Mouse (Mus musculus) midbrain, postnatal 0 days (tissue): ENCODE results near the gene Gm8005. TPM values are rescaled to one million over a fixed set of nuclear protein-coding genes. Genes with fewer than 3 reads are reported as not detected.
"Not testable (repeated sequence)": the region's sequence is repeated elsewhere in the genome, so short reads cannot be mapped to it uniquely, and the experiment has no call there.

Experiments used
- ATAC-seq: fragments of 200-750 bp; cut with Nextera tagmentation; 2 replicates; pipeline ENCODE4 v1.8.0; 2017; ENCODE audit warnings: moderate number of reproducible peaks, mild to moderate bottlenecking, moderate TSS enrichment, moderate library complexity; ENCODE audit not compliant: low FRiP score
- DNase-seq: peaks from one replicate; pipeline ENCODE4 v3.0.0-alpha.2; 2015; ENCODE audit warnings: low spot score
- H3K27ac ChIP-seq: fragments of 300-500 bp; sonication (generic); 2 replicates; pipeline ENCODE4 v1.5.1; 2014; ENCODE audit warnings: low read depth, mild to moderate bottlenecking, low read length, mixed read lengths
- H3K27me3 ChIP-seq: fragments of 300-500 bp; sonication (generic); 2 replicates; pipeline ENCODE4 v1.6.1; 2014; ENCODE audit warnings: low read length, control low read depth, mixed read lengths; ENCODE audit not compliant: insufficient read depth
- H3K36me3 ChIP-seq: fragments of 300-500 bp; sonication (generic); 2 replicates; pipeline ENCODE4 v1.6.1; 2014; ENCODE audit warnings: low read length, control low read depth, mixed read lengths; ENCODE audit not compliant: insufficient read depth
- H3K4me1 ChIP-seq: fragments of 300-500 bp; sonication (generic); 2 replicates; pipeline ENCODE4 v1.6.1; 2014; ENCODE audit warnings: mild to moderate bottlenecking, control low read depth, antibody characterized with exemption, low read length, mixed read lengths; ENCODE audit not compliant: insufficient read depth
- H3K4me2 ChIP-seq: fragments of 300-500 bp; sonication (generic); 2 replicates; pipeline ENCODE4 v1.6.1; 2014; ENCODE audit warnings: low read depth, mild to moderate bottlenecking, low read length, mixed read lengths; ENCODE audit not compliant: poor library complexity, severe bottlenecking
- H3K4me3 ChIP-seq: fragments of 300-500 bp; sonication (generic); 2 replicates; pipeline ENCODE4 v1.5.1; 2014; ENCODE audit warnings: low read depth, mild to moderate bottlenecking, low read length, moderate library complexity
- H3K9ac ChIP-seq: fragments of 300-500 bp; sonication (generic); replicated peaks from 2 replicates; pipeline ENCODE4 v1.6.1; 2014; ENCODE audit warnings: mild to moderate bottlenecking, low read length, moderate library complexity, mixed read lengths; ENCODE audit not compliant: poor library complexity, severe bottlenecking
- H3K9me3 ChIP-seq: fragments of 300-500 bp; sonication (generic); 2 replicates; pipeline ENCODE4 v1.6.1; 2016; ENCODE audit warnings: low read length, control low read depth
- WGBS: fragments of 180-500 bp; shearing (Covaris S2); extraction: QIAGEN DNeasy Blood & Tissue Kit; methylation state at CpG from one replicate; pipeline ENCODE4 v1.1.7; 2014; 5-methylcytosine and 5-hydroxymethylcytosine counted together
- polyA plus RNA-seq: library from polyadenylated mRNA; unstranded; fragments of >200 nt; fragmentation: Nextera tagmentation; extraction: Ambion mirVana; gene quantifications from 2 replicates; pipeline ENCODE4 v1.2.1, GENCODE M21; 2015
- total RNA-seq: library from RNA; depleted of rRNA; stranded (reverse); fragments of >200 nt; gene quantifications from 2 replicates; pipeline ENCODE4 v1.2.3, GENCODE M21; 2014; rRNA removed

Gm8005 gene
- total RNA-seq (not detected in 2 replicates), polyA plus RNA-seq (not detected in 2 replicates)

GRCm38 (mm10) chr14:42439573-42439972 lies at the start of gene Gm8005:
Gene Gm8005, minus strand, starts transcription at chr14:42439673.
- H3K4me3 ChIP-seq, H3K9ac ChIP-seq, H3K9me3 ChIP-seq, H3K27ac ChIP-seq, H3K27me3 ChIP-seq, H3K36me3 ChIP-seq, DNase-seq, ATAC-seq, H3K4me2 ChIP-seq, H3K4me1 ChIP-seq: not testable (repeated sequence)
- WGBS, result 91% methylated on average over 2 of the region's 4 CpGs

- DNase-seq, H3K27me3 ChIP-seq, H3K9me3 ChIP-seq, H3K4me2 ChIP-seq, H3K36me3 ChIP-seq, H3K9ac ChIP-seq, ATAC-seq, H3K4me3 ChIP-seq, H3K27ac ChIP-seq, H3K4me1 ChIP-seq: not testable (repeated sequence)
- 54% methylated on average over 2 of the region's 2 CpGs for WGBS
Measured at GRCm38 (mm10) chr14:42463581-42463980, 24.1 kb upstream of the Gm8005 start, which contains the start of gene Gm8011. Gene Gm8011, plus strand, starts transcription at chr14:42463881.

Other genes with a start within 250 kb of the Gm8005 start
- not detected in 2 replicates for gene Gm3573, start 248.9 kb downstream of the Gm8005 start, total RNA-seq
- not detected in 2 replicates for gene Gm3573, start 248.9 kb downstream of the Gm8005 start, polyA plus RNA-seq
- gene Gm17026, start 179.6 kb downstream of the Gm8005 start, total RNA-seq, result not detected in 2 replicates
- not detected in 2 replicates for gene Gm17026, start 179.6 kb downstream of the Gm8005 start, polyA plus RNA-seq
- not detected in 2 replicates for gene Gm9611, start 142.3 kb downstream of the Gm8005 start, total RNA-seq
- not detected in 2 replicates for gene Gm9611, start 142.3 kb downstream of the Gm8005 start, polyA plus RNA-seq
- not detected in 2 replicates for gene Gm7995, start 129.5 kb downstream of the Gm8005 start, total RNA-seq
- gene Gm7995, start 129.5 kb downstream of the Gm8005 start, polyA plus RNA-seq, result not detected in 2 replicates
- not detected in 2 replicates for gene Gm8011, start 24.2 kb upstream of the Gm8005 start, total RNA-seq
- gene Gm8011, start 24.2 kb upstream of the Gm8005 start, polyA plus RNA-seq, result not detected in 2 replicates
- not detected in 2 replicates for gene Gm8020, start 62.7 kb upstream of the Gm8005 start, total RNA-seq
- gene Gm8020, start 62.7 kb upstream of the Gm8005 start, polyA plus RNA-seq, result not detected in 2 replicates
- gene Gm8024, start 84.6 kb upstream of the Gm8005 start, total RNA-seq, result not detected in 2 replicates
- 0.11 TPM in 1 of 2 replicates, not detected in the other for gene Gm8024, start 84.6 kb upstream of the Gm8005 start, polyA plus RNA-seq
- gene Gm17124, start 160.2 kb upstream of the Gm8005 start, total RNA-seq, result not detected in 2 replicates
- gene Gm17124, start 160.2 kb upstream of the Gm8005 start, polyA plus RNA-seq, result not detected in 2 replicates
- gene Gm3633, start 202.2 kb upstream of the Gm8005 start, total RNA-seq, result not detected in 2 replicates
- not detected in 2 replicates for gene Gm3633, start 202.2 kb upstream of the Gm8005 start, polyA plus RNA-seq
- not detected in 2 replicates for gene Gm10378, start 216.3 kb upstream of the Gm8005 start, total RNA-seq
- gene Gm10378, start 216.3 kb upstream of the Gm8005 start, polyA plus RNA-seq, result not detected in 2 replicates